Mouse (Mus musculus): ENCODE measurements around the gene Slco3a1.

The Slco3a1 gene

DNA sequence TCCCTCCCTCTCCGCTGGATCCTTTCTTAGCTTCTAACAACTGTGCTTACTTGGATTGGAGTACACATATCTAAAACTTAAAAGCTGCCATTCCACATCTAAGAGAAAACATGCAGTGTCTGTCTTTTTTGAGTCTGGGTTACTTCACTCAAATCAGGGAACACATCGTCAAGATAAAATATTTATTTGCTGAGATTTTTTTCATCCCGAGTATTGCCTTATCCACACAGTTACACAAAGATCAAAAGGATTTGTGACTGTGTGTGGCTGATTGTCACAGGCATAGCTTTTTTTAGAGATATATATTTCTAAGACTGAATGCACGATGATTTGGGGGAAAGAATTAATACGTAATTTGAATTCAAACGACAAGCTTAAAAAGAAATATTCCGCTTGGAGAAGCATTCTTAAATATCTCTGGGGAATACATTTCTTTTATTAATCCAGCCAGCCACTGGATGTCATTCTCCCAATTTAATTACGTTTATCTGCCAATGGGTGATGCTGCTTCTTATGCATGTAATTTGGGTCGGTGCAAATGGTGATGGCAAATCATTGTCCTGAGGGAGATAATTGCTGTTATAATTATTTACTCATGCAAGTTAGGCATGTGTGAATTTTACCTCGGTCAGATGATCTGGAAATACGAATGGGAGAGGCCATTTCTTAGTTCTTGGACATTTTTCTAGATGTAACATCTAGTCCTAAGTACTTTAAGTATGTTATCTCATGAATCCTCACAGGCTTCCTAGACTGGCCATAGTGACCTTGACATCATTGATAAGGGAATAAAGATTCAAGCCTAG, 285.1 kb downstream of the Slco3a1 start:
- no peak for DNase-seq

DNA sequence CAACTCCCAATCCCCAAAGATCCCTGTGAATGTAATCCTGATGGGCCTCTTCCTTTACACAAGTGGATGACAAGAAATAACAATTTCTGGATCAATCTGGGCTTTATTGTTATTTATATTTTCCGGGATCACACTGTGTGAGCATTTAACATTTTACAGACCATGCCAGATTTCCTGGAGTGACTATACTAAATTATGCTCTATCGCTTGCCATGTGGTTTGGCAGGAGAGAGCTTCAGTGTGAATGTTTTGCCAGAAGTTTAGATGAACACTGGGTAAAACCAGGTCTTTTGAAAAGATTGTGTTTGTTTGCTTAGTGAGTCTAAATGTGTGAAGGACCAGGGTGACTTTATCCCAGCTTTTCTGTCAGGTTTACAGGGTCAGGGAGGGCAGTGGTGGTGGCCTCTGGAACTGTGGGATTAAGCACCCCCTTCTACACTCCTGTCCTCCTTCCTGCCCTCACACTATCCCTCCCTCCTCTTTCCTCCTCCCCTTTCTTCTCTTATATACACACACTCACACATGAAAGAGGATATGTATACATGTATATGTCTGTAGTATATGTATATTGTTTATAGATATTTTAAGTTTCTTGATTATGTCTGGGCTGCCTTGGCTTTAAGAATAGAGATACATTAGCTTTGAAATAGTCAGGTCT, 287.9 kb downstream of the Slco3a1 start:
- DNase-seq, result no peak

DNA sequence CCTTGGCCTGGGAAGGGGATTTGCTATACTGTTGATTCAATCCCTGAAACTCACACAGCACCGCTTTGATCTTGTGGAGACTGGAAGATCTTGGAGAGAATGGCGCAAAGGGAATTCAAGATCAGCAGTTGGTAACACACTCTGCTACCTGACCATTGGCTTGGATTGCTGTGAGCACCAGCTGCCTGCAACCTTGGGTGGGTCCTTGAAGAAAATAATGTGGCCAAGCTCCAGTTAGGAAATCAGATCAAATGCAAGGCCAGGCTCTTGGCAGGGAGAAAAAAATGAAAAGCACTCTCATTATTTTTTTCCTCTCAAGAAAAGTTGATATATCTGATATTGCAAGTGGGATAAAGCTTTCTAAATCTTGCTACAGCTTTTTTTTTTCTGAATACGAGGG, 298.3 kb downstream of the Slco3a1 start:
- DNase-seq, result no peak

DNA sequence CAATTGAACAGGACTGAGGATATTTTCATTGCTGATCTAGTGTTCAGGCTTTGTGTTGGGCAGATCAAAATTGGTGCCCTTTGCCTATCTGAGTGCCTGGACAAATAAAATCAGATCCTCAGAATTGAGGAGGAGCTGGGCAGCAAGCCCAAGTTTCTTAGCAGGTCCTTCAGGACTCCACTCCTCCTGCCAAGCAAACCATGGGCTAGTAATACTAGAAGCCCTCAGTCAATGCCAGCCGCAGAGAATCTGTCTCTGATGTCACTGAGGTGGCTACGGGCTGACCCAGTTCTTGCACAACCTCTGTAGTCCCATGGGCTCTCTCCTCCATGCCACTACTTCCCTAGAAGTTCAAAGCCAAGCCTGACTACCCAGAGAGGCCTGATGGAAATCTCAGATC, 302.5 kb downstream of the Slco3a1 start:
- DNase-seq, result no peak

DNA sequence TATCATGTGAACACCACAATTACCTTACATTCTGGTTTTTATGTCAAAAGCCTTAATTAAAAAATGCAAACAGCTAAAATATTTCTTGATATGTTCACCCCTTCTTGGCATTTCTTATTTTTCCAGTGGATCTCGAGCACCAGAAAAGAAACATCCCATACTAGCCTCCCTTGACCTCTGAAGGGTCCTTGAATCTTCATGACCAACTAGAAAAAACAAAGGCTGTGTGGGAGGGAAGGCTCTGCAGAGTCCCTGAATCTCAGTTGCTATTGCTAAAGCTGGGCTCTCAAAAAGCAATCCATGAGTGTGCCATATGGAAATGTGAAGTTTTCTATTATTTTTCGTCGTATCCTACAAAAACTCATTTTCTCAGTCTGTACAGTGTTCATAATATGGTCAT, 313.3 kb downstream of the Slco3a1 start:
- no peak for DNase-seq

DNA sequence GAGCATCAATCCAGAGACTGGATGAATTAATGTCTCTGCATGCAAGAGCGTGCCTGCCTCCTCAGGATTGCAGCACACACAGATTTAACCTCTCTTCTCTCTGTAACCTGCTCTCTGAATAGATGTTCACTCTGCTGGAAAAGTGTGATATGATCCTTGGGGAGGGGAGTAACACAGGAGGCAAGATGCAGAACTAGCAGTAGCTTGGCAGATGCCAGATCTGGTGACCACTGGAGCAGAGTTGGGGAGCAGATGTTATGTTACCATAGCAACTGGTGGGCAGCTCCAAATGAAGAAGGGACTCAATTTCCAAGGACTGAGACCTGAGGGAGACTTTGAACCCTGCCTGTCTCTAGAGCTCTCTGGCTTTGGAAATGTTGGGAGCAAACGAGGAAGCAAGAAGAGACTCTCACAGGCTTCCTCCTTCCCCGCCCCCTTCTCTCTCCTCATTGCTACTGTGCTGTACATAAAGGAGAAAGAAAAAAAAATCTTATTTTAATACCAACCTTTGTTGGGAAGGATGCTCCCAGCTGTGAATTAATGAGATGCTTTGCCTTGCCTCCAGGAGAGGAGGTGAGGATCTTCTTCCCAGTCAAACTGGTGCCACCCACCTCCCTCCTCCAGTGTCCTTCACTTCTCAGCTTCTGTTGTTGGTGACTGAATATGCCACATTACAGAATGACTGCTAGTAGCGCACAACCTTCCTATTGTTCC, 314.0 kb downstream of the Slco3a1 start:
- DNase-seq, result no peak
